Mouse (Mus musculus) spleen, adult 2 months (tissue): ENCODE results near the gene Wdr26. TPM values are rescaled to one million over a fixed set of nuclear protein-coding genes. Genes with fewer than 3 reads are reported as not detected.

Experiments
- DNase-seq, 2 experiments: peaks; one replicate each; pipeline versions ENCODE4 v3.0.0 to v3.0.0-alpha.2; 2012 to 2021; ENCODE audit warnings: low spot score in 2 of 2, low read depth in 1 of 2
- H3K27ac ChIP-seq: fragments of 200-500 bp; 2 replicates; pipeline ENCODE4 v1.5.1; 2012; ENCODE audit warnings: low read length, inconsistent platforms; ENCODE audit not compliant: insufficient read depth
- H3K27me3 ChIP-seq: fragments of 200-500 bp; 2 replicates; pipeline ENCODE4 v1.6.1; 2012; ENCODE audit warnings: mild to moderate bottlenecking, moderate library complexity, low read length, inconsistent platforms; ENCODE audit not compliant: control insufficient read depth, insufficient read depth
- H3K36me3 ChIP-seq: fragments of 200-500 bp; 2 replicates; pipeline ENCODE4 v1.6.1; 2012; ENCODE audit warnings: mild to moderate bottlenecking, low read length, inconsistent platforms; ENCODE audit not compliant: control insufficient read depth, insufficient read depth
- H3K4me1 ChIP-seq: fragments of 200-500 bp; 2 replicates; pipeline ENCODE4 v1.6.1; 2011; ENCODE audit warnings: inconsistent platforms; ENCODE audit not compliant: control insufficient read depth, insufficient read depth, insufficient read length
- H3K4me3 ChIP-seq: fragments of 200-500 bp; 2 replicates; pipeline ENCODE4 v1.5.1; 2011; ENCODE audit warnings: mild to moderate bottlenecking, inconsistent platforms; ENCODE audit not compliant: insufficient read depth, insufficient read length; ENCODE audit errors: extremely low read depth
- CTCF ChIP-seq: fragments of 200-500 bp; IDR thresholded peaks from 2 replicates; pipeline ENCODE4 v1.5.1; 2011; ENCODE audit warnings: mild to moderate bottlenecking, inconsistent platforms; ENCODE audit not compliant: insufficient read depth, insufficient read length, insufficient replicate concordance; ENCODE audit errors: extremely low read depth
- POLR2A ChIP-seq: fragments of 200-500 bp; IDR thresholded peaks from 2 replicates; pipeline ENCODE4 v1.6.1; 2011; ENCODE audit warnings: low read depth, low read length, inconsistent platforms
- WGBS: fragments of 180-500 bp; shearing (Covaris S2); methylation state at CpG from one replicate; pipeline ENCODE4 v1.1.7; 2018; 5-methylcytosine and 5-hydroxymethylcytosine counted together
- polyA plus RNA-seq: library from polyadenylated mRNA; depleted of rRNA; stranded (reverse); fragments of >200 nt; gene quantifications from 2 replicates; pipeline ENCODE4 v1.2.3, GENCODE M21; 2012

Wdr26 gene
- polyA plus RNA-seq, 1 experiment: 37.2 TPM

DNA sequence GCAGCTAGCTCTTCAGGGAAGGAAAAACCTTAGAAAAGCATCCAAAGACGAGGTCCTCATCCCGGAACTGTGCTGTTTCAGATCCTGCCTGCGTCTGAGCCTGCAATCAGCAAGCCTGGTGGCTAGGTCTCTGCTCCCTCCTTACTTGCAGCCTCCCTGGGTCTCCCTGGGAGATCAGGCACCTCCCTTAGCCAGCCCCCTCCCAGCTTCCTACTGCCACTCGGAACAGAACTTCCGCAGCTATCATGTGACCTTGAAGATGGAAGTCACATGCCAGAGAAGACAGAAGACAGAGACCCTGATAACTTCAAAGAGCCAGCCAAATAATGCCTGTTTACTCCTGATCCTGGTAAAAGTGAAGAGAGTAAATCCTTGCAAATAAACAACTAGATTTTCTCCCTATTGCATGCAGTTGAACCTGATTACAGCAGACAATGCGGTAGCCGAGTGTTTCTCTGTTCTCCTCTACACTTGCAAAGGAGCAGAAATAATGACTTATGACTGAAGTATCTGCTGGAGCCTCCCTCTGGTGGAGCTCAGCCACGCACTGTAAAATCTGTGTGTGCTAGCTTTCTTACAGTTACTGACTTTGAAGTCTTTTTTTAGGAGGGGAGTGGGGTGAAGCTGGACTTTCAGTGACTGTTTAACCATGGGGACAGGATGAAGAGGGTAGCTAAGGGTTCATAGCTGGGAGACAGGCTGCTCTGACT is 22.7 kb upstream of the Wdr26 start:
- peaks cover 49% of the 10 kb centered on the region; the same call in 1 of the 2 replicates for H3K4me1 ChIP-seq
- peak in 1 of 2 experiments; percentile 48 for DNase-seq
- H3K4me3 ChIP-seq: peak overlapping the region; percentile 34; the same call in 1 of the 2 replicates
- no peaks in the 10 kb centered on the region for H3K27me3 ChIP-seq
- peak overlapping the region; percentile 68 for H3K27ac ChIP-seq
- WGBS: 25% methylated on average over 8 of the region's 8 CpGs
- H3K36me3 ChIP-seq: no peaks in the 10 kb centered on the region
- TF ChIP-seq CTCF: no peak
- peak; percentile 26; the same call in 1 of the 2 replicates for TF ChIP-seq POLR2A

DNA sequence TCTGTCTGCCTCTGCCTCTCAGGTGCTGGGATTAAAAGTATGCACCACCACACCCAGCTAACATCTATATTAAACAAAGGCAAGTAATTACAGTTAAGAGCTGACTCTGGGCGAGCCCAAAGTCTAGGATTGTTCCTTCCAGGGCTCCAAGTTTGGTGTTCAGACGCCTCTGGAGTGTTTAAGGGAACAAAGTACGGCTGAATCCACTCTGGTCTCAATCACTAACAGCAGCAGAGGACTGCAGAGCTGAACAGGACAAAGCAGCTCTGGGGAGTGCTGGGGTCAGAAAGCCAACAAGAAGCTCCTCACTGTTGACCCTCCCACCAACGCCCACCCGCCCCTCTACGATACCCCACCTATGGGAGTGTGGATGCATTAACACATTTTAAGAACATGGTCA is 21.9 kb upstream of the Wdr26 start:
- WGBS: 82% methylated on average over 6 of the region's 6 CpGs
- H3K4me3 ChIP-seq: peak overlapping the region; percentile 34; the same call in 1 of the 2 replicates
- H3K27me3 ChIP-seq: no peaks in the 10 kb centered on the region
- no peaks in the 10 kb centered on the region for H3K36me3 ChIP-seq
- H3K27ac ChIP-seq: peak overlapping the region; percentile 68; the same call in 1 of the 2 replicates
- peaks cover 52% of the 10 kb centered on the region; the same call in 1 of the 2 replicates for H3K4me1 ChIP-seq
- TF ChIP-seq POLR2A (no peak), CTCF (no peak)
- DNase-seq: no peak

DNA sequence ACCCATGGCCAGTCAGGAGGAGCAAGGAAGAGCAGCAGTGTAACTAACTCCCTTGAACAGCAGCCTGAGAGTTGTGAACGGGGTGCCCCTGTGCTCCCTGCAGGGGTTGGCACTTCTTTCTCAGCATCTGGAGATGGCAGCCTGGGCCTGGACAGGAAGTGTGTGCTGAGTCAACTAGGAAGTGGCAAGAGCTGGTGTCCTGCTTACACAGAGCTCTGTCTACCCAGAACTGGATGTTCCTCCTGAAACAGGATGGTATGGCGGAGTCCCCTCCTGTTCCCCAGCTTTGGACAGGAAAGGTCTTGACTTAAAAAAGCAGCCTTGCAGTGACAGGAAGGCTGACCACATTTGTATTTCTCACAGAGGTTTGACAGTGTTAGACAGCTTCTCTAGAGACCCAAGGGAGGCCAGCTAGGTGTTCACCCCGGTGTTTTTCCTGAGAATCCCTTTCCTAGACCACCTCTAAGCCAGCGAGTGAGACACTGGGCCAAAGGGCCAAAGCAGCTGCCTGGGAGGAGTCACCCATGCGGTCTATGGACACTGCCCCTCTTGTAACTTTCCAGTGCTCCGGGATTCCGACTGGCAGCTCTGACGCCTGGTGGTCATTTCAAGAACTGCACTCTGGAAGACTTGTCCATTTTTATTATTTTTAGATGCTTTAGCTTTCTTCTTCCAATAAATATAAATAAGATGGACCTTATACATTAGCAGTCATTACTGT is 20.7 kb upstream of the Wdr26 start:
- 8% methylated on average over 8 of the region's 8 CpGs for WGBS
- DNase-seq: peak in 1 of 2 experiments; percentile 68
- H3K27ac ChIP-seq: peak overlapping the region; percentile 76
- TF ChIP-seq CTCF (peak; percentile 67; the same call in 1 of the 2 replicates), POLR2A (no peak; the same call in 1 of the 2 replicates)
- H3K4me3 ChIP-seq: no peak overlapping the region
- no peaks in the 10 kb centered on the region for H3K36me3 ChIP-seq
- peaks cover 61% of the 10 kb centered on the region; the same call in 1 of the 2 replicates for H3K4me1 ChIP-seq
- H3K27me3 ChIP-seq: no peaks in the 10 kb centered on the region

DNA sequence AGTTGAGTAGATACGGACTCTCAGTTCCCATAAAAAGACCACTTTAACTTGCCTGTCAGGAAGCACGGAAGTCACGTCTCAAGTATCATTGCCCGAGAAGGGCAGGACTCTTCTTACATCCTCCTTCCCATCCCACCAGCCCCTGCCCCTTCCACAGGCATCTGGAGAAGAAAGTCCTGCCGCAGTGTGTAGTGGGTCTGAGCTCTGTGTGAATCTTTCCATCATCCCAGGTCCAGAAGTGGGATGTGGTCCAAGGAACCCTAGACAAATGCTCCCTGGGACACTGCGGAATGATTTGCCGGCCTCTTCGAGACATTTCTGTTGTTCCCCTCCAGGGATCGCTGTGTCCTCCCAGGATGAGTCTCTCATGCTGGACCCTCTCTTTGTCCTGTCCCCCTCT is 20.0 kb upstream of the Wdr26 start:
- peaks cover 60% of the 10 kb centered on the region; the same call in 1 of the 2 replicates for H3K4me1 ChIP-seq
- H3K36me3 ChIP-seq: no peaks in the 10 kb centered on the region
- H3K27me3 ChIP-seq: no peaks in the 10 kb centered on the region
- TF ChIP-seq POLR2A (no peak), CTCF (no peak)
- no peak overlapping the region for H3K4me3 ChIP-seq
- H3K27ac ChIP-seq: peak overlapping the region; percentile 76
- 77% methylated on average over 9 of the region's 9 CpGs for WGBS
- no peak for DNase-seq

DNA sequence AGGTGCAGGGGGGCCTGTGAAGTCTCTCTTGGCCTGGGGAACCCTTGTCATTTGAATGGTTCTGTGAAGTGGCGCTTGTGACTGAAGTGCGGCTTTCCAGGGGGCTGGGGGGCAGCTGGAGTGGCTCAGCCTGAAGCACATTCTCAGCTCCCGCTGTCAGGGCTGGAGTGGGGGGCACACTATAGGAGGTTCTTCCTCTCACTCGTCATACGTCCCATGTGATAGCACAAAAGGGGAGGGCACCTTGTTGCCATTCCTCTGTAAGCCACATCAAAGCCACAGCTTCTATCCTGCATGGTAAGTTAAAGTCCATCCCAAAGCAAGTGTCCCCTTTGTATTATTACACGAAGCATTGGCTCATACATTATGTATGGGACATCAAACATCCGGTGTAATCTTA is 19.5 kb upstream of the Wdr26 start:
- Histone ChIP-seq H3K36me3 (no peaks in the 10 kb centered on the region), H3K4me1 (peaks cover 64% of the 10 kb centered on the region), H3K27ac (peak overlapping the region; percentile 67), H3K27me3 (no peaks in the 10 kb centered on the region), H3K4me3 (no peak overlapping the region)
- no peak for TF ChIP-seq POLR2A
- no peak for TF ChIP-seq CTCF
- WGBS: 52% methylated on average over 7 of the region's 7 CpGs
- no peak for DNase-seq

DNA sequence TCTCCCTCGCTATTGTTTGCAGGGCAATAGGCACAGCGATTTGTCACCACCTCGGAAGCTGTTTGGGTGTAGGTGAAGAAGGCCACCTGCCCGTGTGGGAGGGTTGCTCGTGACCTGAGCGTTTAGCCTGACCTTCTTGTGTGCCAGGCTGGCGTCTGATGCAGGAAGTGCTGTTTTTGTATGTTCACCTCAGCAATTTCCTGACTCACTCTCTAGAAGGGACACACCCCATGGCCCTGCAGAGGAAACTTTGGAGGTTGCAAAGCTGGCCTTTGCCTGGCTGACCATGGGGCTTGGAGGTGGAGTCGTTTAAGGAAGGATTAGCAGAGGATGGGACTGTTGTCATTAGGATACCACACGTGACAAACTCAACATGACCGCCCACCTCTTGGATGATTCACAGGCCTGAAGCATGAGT is 18.9 kb upstream of the Wdr26 start:
- no peak for TF ChIP-seq CTCF
- TF ChIP-seq POLR2A: no peak
- Histone ChIP-seq H3K4me1 (peaks cover 62% of the 10 kb centered on the region), H3K27me3 (no peaks in the 10 kb centered on the region), H3K4me3 (no peak overlapping the region), H3K36me3 (no peaks in the 10 kb centered on the region), H3K27ac (peak overlapping the region; percentile 67)
- 16% methylated on average over 10 of the region's 10 CpGs for WGBS
- DNase-seq: peak in 1 of 2 experiments; percentile 66

DNA sequence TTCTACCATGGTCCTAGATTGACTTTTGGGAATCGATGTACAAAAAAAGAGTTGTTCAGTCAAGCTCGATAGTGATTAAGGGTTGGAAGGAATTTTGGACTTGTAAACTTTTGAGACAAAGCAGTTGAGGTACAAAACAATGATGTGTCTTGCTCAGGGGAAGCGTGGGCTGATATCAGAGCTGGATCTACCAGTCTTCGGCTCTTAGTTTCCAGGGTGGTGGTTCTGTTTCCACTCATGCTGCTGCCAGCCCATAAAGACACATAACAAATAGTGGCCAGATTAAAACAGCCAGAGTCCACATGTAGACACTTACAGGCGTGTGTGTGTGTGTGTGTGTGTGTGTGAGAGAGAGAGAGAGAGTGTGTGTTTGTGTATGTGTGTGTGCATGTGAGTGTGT is 17.2 kb upstream of the Wdr26 start:
- Histone ChIP-seq H3K4me3 (no peak overlapping the region), H3K4me1 (peaks cover 54% of the 10 kb centered on the region), H3K36me3 (no peaks in the 10 kb centered on the region), H3K27ac (0 out of 2 replicates have a peak overlapping the region, but pooled peaks have one; percentile 17), H3K27me3 (no peaks in the 10 kb centered on the region)
- DNase-seq: no peak
- no peak for TF ChIP-seq CTCF
- TF ChIP-seq POLR2A: no peak
- WGBS: 76% methylated on average over 5 of the region's 5 CpGs
